In genomic region chr4:129874805-129875204, GRCm38 (mm10) we compare ENCODE assay signal across 29 mouse cellular contexts. TPM values are rescaled to one million over a fixed set of nuclear protein-coding genes. Genes with fewer than 3 reads are reported as not detected.
"Had no signal": no experiment of that assay in that cellular context is flagged by ENCODE, and none has a peak within 500 bp of the region (broad histone marks: within the 10 kb centered on the region; RNA-seq: fewer than 3 reads in every experiment).

No protein-coding gene starts in this region.

- H3K36me3 ChIP-seq: heart, embryonic 13.5 days; heart, embryonic 15.5 days; hindbrain, embryonic 10.5 days; hindbrain, embryonic 12.5 days; intestine, embryonic 15.5 days; limb, embryonic 10.5 days; limb, embryonic 12.5 days; liver, embryonic 13.5 days had no signal

- DNase-seq: gastrocnemius, adult 2 months; gastrocnemius, postnatal 10 days; gastrocnemius, postnatal 36 days; heart, adult 11 months; heart, adult 2 months; heart, postnatal 4 days; kidney, adult 18-20 months; kidney, adult 8-10 months; kidney, postnatal 10 days; kidney, postnatal 4 days; liver; liver, embryonic 13.5 days had no signal

- H3K27me3 ChIP-seq: heart, embryonic 13.5 days; heart, embryonic 15.5 days; hindbrain, embryonic 12.5 days; intestine, embryonic 15.5 days; limb, embryonic 12.5 days; liver, embryonic 13.5 days had no signal

- H3K27ac ChIP-seq: gastrocnemius, adult 2 months; heart, adult 2 months; heart, embryonic 13.5 days; heart, embryonic 15.5 days; hindbrain, embryonic 10.5 days; hindbrain, embryonic 12.5 days; hindbrain, embryonic 14.5 days; intestine, embryonic 15.5 days; layer of hippocampus, adult 2 months; left cerebral cortex, adult 2 months; limb, embryonic 10.5 days; limb, embryonic 12.5 days; liver, embryonic 13.5 days had no signal

- H3K4me3 ChIP-seq: gastrocnemius, adult 2 months; heart, adult 2 months; heart, embryonic 13.5 days; heart, embryonic 15.5 days; hindbrain, embryonic 10.5 days; hindbrain, embryonic 12.5 days; intestine, embryonic 15.5 days; left cerebral cortex, adult 2 months; limb, embryonic 10.5 days; limb, embryonic 12.5 days; liver, embryonic 13.5 days had no signal

- H3K9ac ChIP-seq: heart, embryonic 13.5 days; heart, embryonic 15.5 days; hindbrain, embryonic 12.5 days; hindbrain, embryonic 14.5 days; intestine, embryonic 15.5 days; limb, embryonic 12.5 days; liver, embryonic 13.5 days had no signal

- H3K9me3 ChIP-seq: heart, embryonic 13.5 days; heart, embryonic 15.5 days; hindbrain, embryonic 10.5 days; hindbrain, embryonic 12.5 days; intestine, embryonic 15.5 days; limb, embryonic 10.5 days; limb, embryonic 12.5 days; liver, embryonic 13.5 days had no signal

- H3K4me2 ChIP-seq: heart, embryonic 11.5 days; heart, embryonic 13.5 days; heart, embryonic 15.5 days; hindbrain, embryonic 12.5 days; hindbrain, embryonic 14.5 days; intestine, embryonic 15.5 days; limb, embryonic 12.5 days; liver, embryonic 11.5 days; liver, embryonic 13.5 days had no signal

RNA-seq across cellular contexts. Expression of gene Spocd1, which starts 54.2 kb away (rescaled TPM):
- total RNA-seq: gastrocnemius, adult 2 months; gastrocnemius, postnatal 10 days; gastrocnemius, postnatal 36 days had no signal
- polyA plus RNA-seq: gonadal fat pad, adult 2 months; heart, adult 2 months; hindbrain, embryonic 14.5 days; hindbrain, embryonic 16.5 days; inflammation-experienced regulatory T-cells, adult 6 months; intestine, embryonic 15.5 days; intestine, postnatal 0 days; kidney, embryonic 14.5 days; limb, embryonic 10.5 days; limb, embryonic 12.5 days; liver, embryonic 13.5 days had no signal
